Mouse (Mus musculus) spleen, postnatal 14 days (tissue): Measurements from ENCODE around the gene Adcy7.
A peak's percentile ranks its signal among the peaks of the same experiment; 100 is the strongest.

Source experiments
- DNase-seq, 2 experiments: peaks; one replicate each; pipeline ENCODE4 v3.0.0; 2021 to 2022; ENCODE audit warnings: low spot score in 2 of 2

Gene Adcy7

GRCm38 (mm10) chr8:88330816-88331215 lies 58.6 kb downstream of the Adcy7 start:
- no peak for DNase-seq

GRCm38 (mm10) chr8:88334384-88334783 lies 62.2 kb downstream of the Adcy7 start:
- no peak for DNase-seq

DNA sequence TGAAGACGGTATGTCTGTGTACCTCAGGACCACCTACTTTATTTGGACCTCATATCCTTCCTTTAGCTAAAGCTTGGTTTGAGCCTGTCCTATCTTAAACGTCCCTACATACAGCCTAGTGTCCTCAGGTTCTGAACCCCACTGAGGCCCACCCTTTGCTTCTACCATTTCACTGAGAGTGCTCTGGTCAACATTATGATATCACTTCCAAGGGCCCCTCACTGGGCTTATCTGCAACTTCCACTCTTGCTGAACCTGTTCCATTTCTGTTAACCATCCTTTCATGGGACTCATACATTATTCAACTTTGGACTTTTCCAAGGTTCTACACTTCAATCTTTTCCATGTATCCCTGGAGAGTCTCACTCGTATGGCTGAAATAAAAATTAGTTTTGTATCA lies 62.8 kb downstream of the Adcy7 start:
- no peak for DNase-seq

GRCm38 (mm10) chr8:88339221-88339620 lies 67.0 kb downstream of the Adcy7 start:
- no peak for DNase-seq

DNA sequence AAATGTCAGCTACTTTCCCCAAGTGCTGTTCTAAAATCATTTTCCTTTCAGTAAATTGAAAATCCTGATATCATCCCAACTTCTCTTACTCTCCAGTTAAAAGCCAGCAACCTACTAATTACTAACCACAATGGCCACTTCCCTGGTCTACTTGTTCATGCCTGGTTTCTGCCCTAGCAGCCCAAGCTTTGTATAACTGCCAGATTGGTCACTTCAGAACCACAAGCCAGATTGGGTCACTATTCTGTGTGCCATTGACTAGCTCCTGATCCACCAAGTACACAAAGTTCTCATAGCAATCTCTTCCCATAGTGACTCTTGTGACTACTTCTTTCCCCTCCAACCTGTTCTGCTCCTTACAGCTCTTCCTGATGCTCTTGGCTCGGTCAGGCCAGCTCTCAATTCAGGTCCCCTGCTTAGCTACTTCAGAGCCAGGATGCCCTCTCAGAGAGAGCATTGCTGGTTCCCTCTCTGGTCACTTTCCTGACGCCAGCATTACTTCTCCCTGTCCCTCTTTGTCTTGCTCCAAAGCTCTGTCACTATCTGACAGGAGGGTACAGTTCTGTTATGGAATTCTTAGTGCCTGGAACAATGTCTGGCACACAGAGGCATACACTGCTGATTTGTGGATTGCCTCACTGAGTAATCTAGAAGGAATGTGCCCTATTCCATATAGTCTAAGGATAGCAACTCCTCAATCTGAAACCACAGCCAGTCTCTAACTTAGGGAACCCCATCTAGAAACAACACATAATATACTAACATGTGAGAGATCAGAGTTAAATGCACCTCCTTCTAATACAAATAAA lies 67.9 kb downstream of the Adcy7 start:
- no peak for DNase-seq

DNA sequence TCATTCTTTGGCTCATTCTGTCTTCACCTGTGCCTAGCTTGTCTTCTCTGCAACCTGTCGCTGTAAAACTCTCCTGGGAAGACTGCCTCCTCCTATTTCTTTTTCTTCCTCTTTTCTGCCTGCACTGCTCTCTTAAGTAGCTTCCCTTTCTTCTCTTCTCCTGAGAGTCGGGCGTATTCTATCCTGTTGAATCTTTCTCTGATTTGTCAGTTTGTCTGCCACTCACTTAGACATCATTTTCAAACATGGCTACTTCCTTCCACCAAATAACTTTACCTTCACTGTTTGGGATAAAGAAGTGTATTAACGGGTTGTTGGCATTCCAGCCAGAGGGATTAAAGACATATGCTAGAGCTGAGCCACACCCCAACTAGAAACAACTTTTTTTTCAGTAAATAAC lies 69.8 kb downstream of the Adcy7 start:
- DNase-seq: no peak

- no peak for DNase-seq
These were observed 76.8 kb downstream of the Adcy7 start for GRCm38 (mm10) chr8:88349046-88349445.

- no peak for DNase-seq
These were observed 85.2 kb downstream of the Adcy7 start for GRCm38 (mm10) chr8:88357226-88357933.

DNA sequence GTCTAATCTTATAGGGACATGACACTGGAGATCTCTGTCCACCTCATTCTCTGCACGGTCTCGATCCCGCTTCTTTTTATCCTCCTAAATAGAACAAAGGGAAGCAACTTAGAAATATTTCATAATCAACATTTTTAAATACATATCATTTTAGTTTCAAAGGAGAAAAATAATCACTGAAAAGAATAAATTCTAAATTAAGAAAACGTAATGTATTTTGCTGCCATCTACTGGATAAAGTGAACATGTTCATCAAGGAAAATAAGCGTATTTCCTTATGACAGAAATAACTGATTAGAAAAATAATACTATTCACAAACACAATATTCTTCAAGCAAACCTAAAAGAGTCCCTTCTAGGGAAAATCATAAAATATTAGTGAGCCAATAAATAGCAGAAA lies 85.7 kb downstream of the Adcy7 start:
- DNase-seq: no peak

GRCm38 (mm10) chr8:88359959-88360358 lies 87.8 kb downstream of the Adcy7 start:
- DNase-seq: no peak

DNA sequence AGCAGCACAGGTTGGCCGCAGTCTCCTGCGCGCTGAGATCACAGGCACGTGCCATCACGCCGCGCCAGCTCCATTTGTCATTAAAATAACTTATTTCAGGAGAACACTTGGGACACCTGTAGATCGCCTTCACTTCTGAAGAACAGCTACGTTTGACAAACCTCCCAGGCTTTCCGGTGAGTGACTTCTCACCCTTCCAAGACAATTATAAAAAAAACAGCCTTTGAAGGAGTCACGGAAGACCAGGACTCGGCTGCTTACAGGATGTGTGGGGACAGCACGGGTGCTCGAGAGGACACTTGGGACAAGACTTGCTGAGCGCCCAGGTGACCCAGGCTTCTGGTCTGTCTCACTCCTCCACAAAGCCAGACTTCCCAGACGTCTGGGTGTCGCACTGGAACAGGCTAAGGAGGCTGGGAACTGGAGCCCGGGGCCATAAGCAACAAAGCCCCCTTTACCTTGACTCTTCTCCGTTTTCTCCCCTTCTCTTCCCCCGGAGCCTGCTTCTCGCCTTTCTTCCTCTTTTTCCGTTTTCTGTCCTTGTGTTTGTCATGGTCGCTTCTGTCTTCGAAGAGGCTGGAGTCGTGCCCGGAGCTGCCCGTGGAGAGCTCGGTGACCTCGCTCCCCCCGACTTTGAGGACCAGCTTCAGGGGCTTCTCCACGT lies 89.0 kb downstream of the Adcy7 start:
- peak in 1 of 2 experiments; percentile 5 for DNase-seq

DNA sequence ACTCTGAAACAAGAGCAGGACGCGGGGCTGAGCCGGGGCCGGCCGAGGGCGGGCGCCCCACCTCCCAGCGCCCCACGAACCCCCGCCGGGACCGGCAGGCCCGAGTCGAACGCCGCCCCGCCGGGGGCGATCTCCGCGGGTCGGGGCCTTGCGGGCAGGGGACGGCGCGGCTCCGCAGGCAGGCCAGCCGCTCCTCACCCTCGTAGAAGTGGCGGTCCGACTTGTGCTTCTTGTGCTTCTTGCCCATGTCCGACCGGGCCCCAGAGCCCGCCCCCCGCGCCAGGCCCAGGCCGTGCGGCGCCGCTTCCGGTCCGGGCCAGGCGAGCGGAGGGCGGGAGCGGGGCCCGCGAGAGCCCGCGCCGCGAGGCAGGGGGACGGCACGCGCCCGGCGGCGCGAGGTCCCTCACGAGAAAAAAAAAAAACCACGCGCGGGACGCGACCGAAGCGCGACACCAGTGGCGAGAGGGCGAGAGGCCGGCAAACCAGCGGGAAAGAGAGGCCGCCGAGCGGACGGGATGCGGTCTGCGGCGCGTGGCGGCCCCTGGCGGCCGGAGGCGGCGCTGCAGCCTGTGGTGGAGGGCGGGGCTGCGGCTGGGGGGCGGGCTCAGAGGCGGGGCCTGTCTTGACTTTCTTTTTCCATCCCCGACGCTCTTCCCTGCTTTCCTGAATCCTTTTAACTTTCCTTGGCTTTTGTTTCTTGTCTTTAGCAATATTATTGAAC lies 89.7 kb downstream of the Adcy7 start, which contains the start of gene Brd7:
Gene Brd7 (minus strand): TSS at position 487 of the 721 bp plus-strand sequence.
- peak; percentile 83 to 88 for DNase-seq

GRCm38 (mm10) chr8:88362446-88363150 lies 90.4 kb downstream of the Adcy7 start:
- peak; percentile 28 to 35 for DNase-seq

GRCm38 (mm10) chr8:88369221-88369620 lies 97.0 kb downstream of the Adcy7 start:
- no peak for DNase-seq

- no peak for DNase-seq
These were observed 97.6 kb downstream of the Adcy7 start for GRCm38 (mm10) chr8:88369805-88370204.

- no peak for DNase-seq
These were observed 99.3 kb downstream of the Adcy7 start for GRCm38 (mm10) chr8:88371522-88371921.

DNA sequence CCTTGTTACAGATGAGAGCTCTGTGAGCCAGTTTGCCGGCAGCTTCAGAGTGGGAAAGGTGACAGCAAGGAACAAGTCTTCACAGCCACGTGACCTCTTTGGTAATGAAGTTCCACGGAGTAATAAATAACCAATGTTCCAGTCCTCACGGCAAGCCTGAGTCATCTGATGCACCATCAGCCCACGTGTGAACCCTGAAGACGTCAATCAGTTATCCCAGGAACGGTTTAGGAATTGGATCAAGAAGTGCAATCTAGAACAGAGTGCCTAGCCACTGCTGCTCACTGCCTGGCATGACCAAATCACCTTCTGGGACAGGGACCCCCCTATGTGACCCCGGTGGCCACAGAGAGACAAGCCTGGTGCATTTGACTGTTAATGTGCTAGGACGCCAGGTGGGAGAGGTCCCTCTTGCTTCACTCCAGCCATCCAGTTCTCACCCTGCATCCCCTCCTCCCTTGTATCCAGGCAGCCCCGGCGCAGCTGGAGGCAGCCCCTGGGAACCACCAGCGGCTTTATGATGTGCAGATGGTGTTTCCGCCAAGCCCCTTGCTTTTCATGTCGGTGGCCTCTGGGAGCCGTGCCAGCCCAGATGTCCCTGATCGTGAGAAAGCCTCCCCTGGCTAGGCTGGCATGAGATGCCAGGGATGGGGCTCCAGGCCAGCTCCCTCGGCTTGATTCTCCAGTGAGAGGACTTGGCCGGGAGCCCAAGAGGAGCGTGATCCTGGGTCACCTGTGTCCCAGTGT lies 104.8 kb downstream of the Adcy7 start:
- DNase-seq: no peak
